Mouse (Mus musculus): ENCODE measurements around the gene Zfp11.

Zfp11 gene

DNA sequence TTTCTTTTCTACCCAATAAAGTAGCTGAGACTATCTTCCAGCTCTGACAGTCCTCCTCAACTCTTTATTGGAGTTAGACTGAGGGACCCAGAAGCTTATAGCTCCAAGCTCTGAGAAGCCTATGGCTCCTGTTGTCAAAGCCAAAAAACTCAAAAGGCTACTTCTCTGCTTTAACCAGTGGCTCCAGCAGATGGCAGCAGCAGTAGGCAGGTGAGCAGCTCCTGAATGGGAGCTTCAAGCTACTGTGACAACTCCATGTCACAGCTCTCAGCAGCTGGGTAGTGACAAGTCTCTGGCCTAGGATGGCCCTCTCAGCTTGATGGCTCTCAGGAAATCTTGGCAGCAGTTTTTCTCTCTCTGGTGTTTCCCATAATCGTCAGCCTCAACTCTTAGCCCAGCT, 58.8 kb downstream of the Zfp11 start:
- peak; percentile 34 for DNase-seq (ENCODE audit: low read depth)

DNA sequence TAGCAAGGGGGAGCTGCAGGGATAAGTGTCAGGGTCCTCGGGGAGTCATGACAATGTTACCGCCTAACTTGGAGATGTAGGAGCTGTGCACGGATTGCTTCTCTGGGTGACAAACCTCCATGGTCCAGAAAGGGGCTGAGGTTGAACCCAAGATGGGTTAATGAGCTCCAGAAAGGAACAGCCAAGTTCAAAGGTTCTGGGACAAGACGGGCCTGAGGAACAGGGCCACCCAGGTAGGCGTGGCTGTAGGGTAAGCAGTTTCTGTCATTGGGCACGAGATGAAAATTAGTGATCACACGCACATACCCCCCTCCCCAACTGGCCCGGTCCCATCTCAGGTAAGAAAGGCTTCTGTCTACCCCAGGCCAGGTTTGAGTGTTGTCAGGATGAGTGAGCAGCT, 62.4 kb downstream of the Zfp11 start:
- DNase-seq (ENCODE audit: low read depth) = no peak
